Mouse (Mus musculus): ENCODE data around the gene C5ar2. TPM values are rescaled to one million over a fixed set of nuclear protein-coding genes. Genes with fewer than 3 reads are reported as not detected.

The C5ar2 gene
- total RNA-seq, 4 experiments from 2014 or later = 0.19 to 0.25 (median 0.23) TPM

DNA sequence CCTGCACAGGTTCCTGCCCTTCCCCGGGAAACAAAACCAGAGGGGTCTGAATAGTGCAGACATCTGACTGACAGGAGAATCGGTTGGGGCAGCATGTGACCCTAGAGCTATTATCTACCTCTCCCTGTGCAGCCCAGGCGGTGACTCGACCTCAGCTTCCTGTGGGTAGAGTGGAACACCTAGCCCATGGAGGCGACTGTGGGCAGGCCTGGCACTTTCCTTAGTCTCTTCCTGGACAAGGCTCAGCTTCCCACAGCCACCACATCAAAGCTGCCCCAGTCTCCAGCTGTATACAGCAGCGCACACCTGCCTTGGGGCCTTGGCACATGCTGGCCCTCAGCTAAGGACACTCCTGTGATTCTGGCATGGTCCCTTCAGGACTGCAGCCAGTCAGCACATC, 42.8 kb downstream of the C5ar2 start:
- DNase-seq (ENCODE audit: low spot score in 2 of 2) = no peak

DNA sequence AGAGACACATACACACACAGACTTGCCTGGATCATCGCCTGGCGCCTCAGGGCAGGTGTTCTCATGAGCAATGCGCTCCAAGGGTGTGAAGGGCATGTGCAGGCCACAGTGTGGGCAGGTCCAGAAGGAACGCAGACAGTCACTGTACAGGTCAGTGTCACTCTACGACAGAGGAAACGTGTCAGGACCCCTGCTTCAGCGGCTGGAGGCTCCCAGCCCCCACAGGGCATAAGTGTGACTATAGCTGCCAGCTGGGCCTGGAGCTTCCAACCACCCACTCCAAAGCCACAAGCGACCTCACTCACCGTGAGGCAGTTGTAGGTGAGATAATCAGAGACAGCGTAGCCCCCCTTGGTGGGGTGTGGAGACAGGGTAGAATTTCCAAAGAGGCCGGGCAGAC, 45.4 kb downstream of the C5ar2 start:
- no peak for DNase-seq (ENCODE audit: low spot score in 2 of 2)

DNA sequence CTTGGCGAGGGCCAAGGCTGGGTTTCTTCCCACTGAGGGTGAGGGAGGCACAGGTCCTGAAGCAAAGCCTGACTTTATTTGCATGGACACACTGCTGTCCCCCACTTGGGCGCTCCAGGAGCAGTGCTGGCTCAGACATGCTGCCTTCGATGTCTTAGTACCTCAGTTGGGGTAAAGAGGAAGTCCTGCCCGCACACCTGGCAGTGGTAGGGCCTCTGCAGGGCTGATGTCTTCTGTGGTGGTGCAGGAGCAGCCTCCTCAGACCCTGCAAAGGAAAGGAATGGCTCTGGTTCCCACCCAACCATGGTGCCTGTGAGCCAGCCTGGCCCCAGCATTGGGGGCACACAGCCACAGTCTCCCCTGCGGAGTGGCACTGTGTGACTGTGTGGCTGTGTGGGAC, 46.8 kb downstream of the C5ar2 start:
- DNase-seq (ENCODE audit: low spot score in 2 of 2) = no peak

DNA sequence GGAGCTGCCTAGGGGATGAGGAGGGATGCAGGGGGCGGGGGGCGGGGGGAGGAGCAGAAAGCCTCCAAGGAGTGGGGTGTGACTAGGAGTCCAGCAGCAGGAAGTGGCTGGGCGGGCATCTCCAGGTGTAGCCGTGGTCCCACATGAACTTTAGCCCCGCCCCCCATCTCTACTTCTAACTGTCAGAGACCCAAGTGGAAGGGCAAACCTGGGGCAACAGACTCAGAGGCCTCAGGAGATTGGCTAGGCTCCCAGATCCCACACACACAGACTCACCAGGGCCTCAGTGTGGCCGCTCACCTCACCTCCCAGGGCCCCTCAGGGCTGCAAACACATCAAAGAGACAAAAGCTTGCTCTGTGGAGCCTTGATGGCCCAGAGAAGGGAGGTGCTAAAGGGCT, 47.3 kb downstream of the C5ar2 start:
- DNase-seq (ENCODE audit: low spot score in 2 of 2) = no peak

DNA sequence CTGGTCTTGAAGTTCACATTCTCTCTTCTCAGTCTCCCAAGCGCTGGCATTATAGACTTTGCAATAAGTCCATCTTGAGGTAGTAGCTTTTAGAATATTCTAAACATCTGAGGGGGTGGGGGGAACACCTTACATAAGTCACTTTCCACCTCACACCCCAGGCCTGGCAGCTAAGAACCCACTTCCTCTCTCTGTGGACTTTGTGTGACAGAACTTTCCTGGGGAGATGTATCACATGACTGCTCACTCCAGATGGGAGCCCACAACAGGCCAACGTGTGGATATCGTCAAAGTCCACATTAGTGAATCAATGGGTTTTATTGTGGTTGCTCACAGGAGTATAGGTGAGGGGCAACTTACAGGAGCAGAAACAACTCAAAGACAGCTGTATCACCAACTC, 50.3 kb downstream of the C5ar2 start:
- DNase-seq (ENCODE audit: low spot score in 2 of 2) = no peak

DNA sequence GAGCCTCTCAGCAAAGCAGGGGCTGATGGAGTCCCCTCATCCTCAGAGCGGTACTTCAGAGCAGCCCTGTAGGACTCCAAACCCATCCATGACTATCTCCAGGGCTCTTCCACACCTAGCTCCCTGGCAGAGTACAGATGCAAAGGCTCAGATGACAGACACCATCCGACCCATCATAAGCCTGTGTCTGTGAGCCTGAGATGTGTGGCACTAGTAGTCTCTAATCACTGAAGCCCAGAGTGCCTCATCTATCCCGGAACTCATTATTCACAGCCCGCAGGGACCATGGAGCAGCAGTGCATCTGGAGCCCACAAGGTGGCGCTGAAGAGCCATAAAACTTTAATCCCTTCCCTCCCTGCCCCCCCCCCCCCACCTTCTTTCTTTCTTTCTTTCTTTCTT, 51.6 kb downstream of the C5ar2 start:
- DNase-seq (ENCODE audit: low spot score in 2 of 2) = peak; percentile 46 to 55

DNA sequence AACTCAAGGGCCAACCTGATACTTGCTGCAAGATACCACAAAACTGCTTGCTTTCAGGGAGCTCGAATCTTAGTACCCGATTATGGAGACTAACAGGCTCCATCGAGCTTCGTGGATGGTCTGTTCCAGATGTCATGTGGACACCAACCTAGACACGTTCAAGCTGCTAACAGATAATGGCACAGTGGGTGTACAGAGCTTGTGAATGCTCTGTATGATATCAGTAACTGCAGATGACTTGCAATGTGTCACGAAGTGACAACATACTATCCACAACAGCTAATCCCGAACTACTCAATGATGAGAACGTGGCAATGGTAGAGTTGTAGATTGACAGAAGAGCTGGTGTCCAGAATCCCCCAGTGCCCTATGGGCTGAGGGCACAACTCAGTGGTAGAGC, 56.5 kb downstream of the C5ar2 start:
- no peak for DNase-seq (ENCODE audit: low spot score in 2 of 2)

Other genes with a start within 250 kb of the C5ar2 start
- gene Bicra, start 196.2 kb downstream of the C5ar2 start, total RNA-seq (2022) = 1 to 10 TPM; 3.7 to 6.8 (median 5.6) TPM
- not detected for gene Zfp541, start 182.3 kb downstream of the C5ar2 start, total RNA-seq (2022)
- gene Napa, start 145.7 kb downstream of the C5ar2 start, total RNA-seq (2022) = 100 to 1,000 TPM; 105 to 140 (median 115) TPM
- gene Kptn, start 124.3 kb downstream of the C5ar2 start, total RNA-seq (2022) = 10 to 100 TPM; 10.7 to 13.4 (median 11.9) TPM
- gene Slc8a2, start 114.3 kb downstream of the C5ar2 start, total RNA-seq (2022) = under 1 TPM; 0.07 to 0.19 (median 0.13) TPM
- gene Meis3, start 69.1 kb downstream of the C5ar2 start, total RNA-seq (2022) = 1 to 10 TPM in 2 of 4 experiments, under 1 TPM in 2; 0.58 to 1.5 (median 0.86) TPM
- gene Dhx34, start 22.1 kb downstream of the C5ar2 start, total RNA-seq (2022) = 1 to 10 TPM; 2.5 to 5.2 (median 4.0) TPM
- 1 to 10 TPM in 2 of 4 experiments, under 1 TPM in 2; 0.44 to 1.4 (median 0.92) TPM for gene C5ar1, start 15.4 kb upstream of the C5ar2 start, total RNA-seq (2022)
- gene Inafm1, start 29.5 kb upstream of the C5ar2 start, total RNA-seq (2022) = 10 to 100 TPM; 13.6 to 19.4 (median 15.8) TPM
- 10 to 100 TPM; 28.4 to 37.4 (median 32.2) TPM for gene Ccdc9, start 42.6 kb upstream of the C5ar2 start, total RNA-seq (2022)
- gene Bbc3, start 64.2 kb upstream of the C5ar2 start, total RNA-seq (2022) = 1 to 10 TPM; 1.4 to 2.1 (median 1.5) TPM
- 10 to 100 TPM; 25.0 to 30.6 (median 26.9) TPM for gene Sae1, start 143.7 kb upstream of the C5ar2 start, total RNA-seq (2022)
- gene Zc3h4, start 156.8 kb upstream of the C5ar2 start, total RNA-seq (2022) = 10 to 100 TPM; 23.1 to 28.9 (median 26.7) TPM
- gene Tmem160, start 208.6 kb upstream of the C5ar2 start, total RNA-seq (2022) = 10 to 100 TPM; 54.7 to 73.2 (median 60.1) TPM
- gene Npas1, start 233.6 kb upstream of the C5ar2 start, total RNA-seq (2022) = not detected

Data from gastrocnemius, adult 8-10 months (tissue).